Mouse (Mus musculus): ENCODE results near the gene Podxl. TPM values are rescaled to one million over a fixed set of nuclear protein-coding genes. Genes with fewer than 3 reads are reported as not detected.

Gene Podxl
- polyA plus RNA-seq, 2 experiments = 5.8 to 8.9 TPM

GRCm38 (mm10) chr6:31519001-31519471 lies 44.7 kb downstream of the Podxl start:
- Histone ChIP-seq H3K27me3 (ENCODE audit: control insufficient read depth, insufficient read depth, low read length) (no peaks in the 10 kb centered on the region), H3K27ac (replicated peaks; ENCODE audit: low read depth, low read length) (no peak overlapping the region), H3K4me1 (ENCODE audit: control insufficient read depth, insufficient read depth, low read length) (no peaks in the 10 kb centered on the region; the same call in 1 of the 2 replicates), H3K9ac (ENCODE audit: low read depth, low read length, severe bottlenecking) (no peak overlapping the region), H3K4me2 (replicated peaks; ENCODE audit: low read depth, low read length, severe bottlenecking) (no peak overlapping the region), H3K4me3 (replicated peaks; ENCODE audit: low read length) (no peak overlapping the region), H3K9me3 (ENCODE audit: control insufficient read depth, low read length) (no peaks in the 10 kb centered on the region), H3K36me3 (ENCODE audit: control insufficient read depth, insufficient read depth, low read length) (peaks cover 7% of the 10 kb centered on the region; the same call in 1 of the 2 replicates)
- TF ChIP-seq POLR2A (IDR thresholded peaks at IDR 0.05; ENCODE audit: borderline replicate concordance, extremely low read depth, insufficient read depth, insufficient read length) = no peak
- DNase-seq (ENCODE audit: low spot score) = no peak
- ATAC-seq (ENCODE audit: low FRiP score, low read depth) = no peak
- WGBS = 67% methylated on average over 8 of the region's 8 CpGs

GRCm38 (mm10) chr6:31518338-31518698 lies 45.5 kb downstream of the Podxl start:
- DNase-seq (ENCODE audit: low spot score) = no peak
- no peak for TF ChIP-seq POLR2A (IDR thresholded peaks at IDR 0.05; ENCODE audit: borderline replicate concordance, extremely low read depth, insufficient read depth, insufficient read length)
- 90% methylated on average over 2 of the region's 2 CpGs for WGBS
- Histone ChIP-seq H3K4me3 (replicated peaks; ENCODE audit: low read length) (no peak overlapping the region), H3K27ac (replicated peaks; ENCODE audit: low read depth, low read length) (no peak overlapping the region), H3K36me3 (ENCODE audit: control insufficient read depth, insufficient read depth, low read length) (peaks cover 7% of the 10 kb centered on the region; the same call in 1 of the 2 replicates), H3K9me3 (ENCODE audit: control insufficient read depth, low read length) (no peaks in the 10 kb centered on the region), H3K27me3 (ENCODE audit: control insufficient read depth, insufficient read depth, low read length) (no peaks in the 10 kb centered on the region), H3K4me1 (ENCODE audit: control insufficient read depth, insufficient read depth, low read length) (peaks cover 4% of the 10 kb centered on the region; the same call in 1 of the 2 replicates), H3K4me2 (replicated peaks; ENCODE audit: low read depth, low read length, severe bottlenecking) (no peak overlapping the region), H3K9ac (ENCODE audit: low read depth, low read length, severe bottlenecking) (no peak overlapping the region)
- ATAC-seq (ENCODE audit: low FRiP score, low read depth) = no peak

GRCm38 (mm10) chr6:31517681-31518337 lies 46.0 kb downstream of the Podxl start:
- Histone ChIP-seq H3K4me1 (ENCODE audit: control insufficient read depth, insufficient read depth, low read length) (peaks cover 4% of the 10 kb centered on the region; the same call in 1 of the 2 replicates), H3K9me3 (ENCODE audit: control insufficient read depth, low read length) (no peaks in the 10 kb centered on the region), H3K27ac (replicated peaks; ENCODE audit: low read depth, low read length) (no peak overlapping the region), H3K36me3 (ENCODE audit: control insufficient read depth, insufficient read depth, low read length) (peaks cover 7% of the 10 kb centered on the region; the same call in 1 of the 2 replicates), H3K27me3 (ENCODE audit: control insufficient read depth, insufficient read depth, low read length) (no peaks in the 10 kb centered on the region), H3K4me3 (replicated peaks; ENCODE audit: low read length) (no peak overlapping the region), H3K9ac (ENCODE audit: low read depth, low read length, severe bottlenecking) (no peak overlapping the region), H3K4me2 (replicated peaks; ENCODE audit: low read depth, low read length, severe bottlenecking) (no peak overlapping the region)
- DNase-seq (ENCODE audit: low spot score) (no peak), ATAC-seq (ENCODE audit: low FRiP score, low read depth) (no peak)
- no peak for TF ChIP-seq POLR2A (IDR thresholded peaks at IDR 0.05; ENCODE audit: borderline replicate concordance, extremely low read depth, insufficient read depth, insufficient read length)
- WGBS = 82% methylated on average over 9 of the region's 9 CpGs

GRCm38 (mm10) chr6:31513726-31514125 lies 50.1 kb downstream of the Podxl start:
- DNase-seq (ENCODE audit: low spot score) (peak; percentile 13), ATAC-seq (ENCODE audit: low FRiP score, low read depth) (peak; percentile 36; the same call in 1 of the 2 replicates)
- TF ChIP-seq POLR2A (IDR thresholded peaks at IDR 0.05; ENCODE audit: borderline replicate concordance, extremely low read depth, insufficient read depth, insufficient read length) = no peak
- no peaks in the 10 kb centered on the region for H3K9me3 ChIP-seq (ENCODE audit: control insufficient read depth, low read length)
- 56% methylated on average over 6 of the region's 6 CpGs for WGBS
- H3K36me3 ChIP-seq (ENCODE audit: control insufficient read depth, insufficient read depth, low read length) = peaks cover 11% of the 10 kb centered on the region; the same call in 1 of the 2 replicates
- H3K9ac ChIP-seq (ENCODE audit: low read depth, low read length, severe bottlenecking) = no peak overlapping the region
- H3K27ac ChIP-seq (replicated peaks; ENCODE audit: low read depth, low read length) = no peak overlapping the region
- H3K4me1 ChIP-seq (ENCODE audit: control insufficient read depth, insufficient read depth, low read length) = 0 out of 2 replicates have a peak, but pooled peaks cover 4% of the 10 kb centered on the region
- H3K4me2 ChIP-seq (replicated peaks; ENCODE audit: low read depth, low read length, severe bottlenecking) = no peak overlapping the region
- no peaks in the 10 kb centered on the region for H3K27me3 ChIP-seq (ENCODE audit: control insufficient read depth, insufficient read depth, low read length)
- H3K4me3 ChIP-seq (replicated peaks; ENCODE audit: low read length) = no peak overlapping the region

- Histone ChIP-seq H3K27ac (replicated peaks; ENCODE audit: low read depth, low read length) (no peak overlapping the region), H3K27me3 (ENCODE audit: control insufficient read depth, insufficient read depth, low read length) (no peaks in the 10 kb centered on the region), H3K9ac (ENCODE audit: low read depth, low read length, severe bottlenecking) (no peak overlapping the region), H3K9me3 (ENCODE audit: control insufficient read depth, low read length) (no peaks in the 10 kb centered on the region), H3K4me2 (replicated peaks; ENCODE audit: low read depth, low read length, severe bottlenecking) (no peak overlapping the region), H3K36me3 (ENCODE audit: control insufficient read depth, insufficient read depth, low read length) (peaks cover 41% of the 10 kb centered on the region), H3K4me3 (replicated peaks; ENCODE audit: low read length) (no peak overlapping the region), H3K4me1 (ENCODE audit: control insufficient read depth, insufficient read depth, low read length) (no peaks in the 10 kb centered on the region)
- DNase-seq (ENCODE audit: low spot score) (no peak), ATAC-seq (ENCODE audit: low FRiP score, low read depth) (no peak)
- TF ChIP-seq POLR2A (IDR thresholded peaks at IDR 0.05; ENCODE audit: borderline replicate concordance, extremely low read depth, insufficient read depth, insufficient read length) = no peak
- WGBS = 91% methylated on average over 2 of the region's 2 CpGs
Measured at GRCm38 (mm10) chr6:31502614-31503013, 61.2 kb downstream of the Podxl start.
